Mouse (Mus musculus): ENCODE measurements around the gene Rab6b. TPM values are rescaled to one million over a fixed set of nuclear protein-coding genes. Genes with fewer than 3 reads are reported as not detected.

The Rab6b gene
- total and polyA plus RNA-seq, 3 experiments: not detected

DNA sequence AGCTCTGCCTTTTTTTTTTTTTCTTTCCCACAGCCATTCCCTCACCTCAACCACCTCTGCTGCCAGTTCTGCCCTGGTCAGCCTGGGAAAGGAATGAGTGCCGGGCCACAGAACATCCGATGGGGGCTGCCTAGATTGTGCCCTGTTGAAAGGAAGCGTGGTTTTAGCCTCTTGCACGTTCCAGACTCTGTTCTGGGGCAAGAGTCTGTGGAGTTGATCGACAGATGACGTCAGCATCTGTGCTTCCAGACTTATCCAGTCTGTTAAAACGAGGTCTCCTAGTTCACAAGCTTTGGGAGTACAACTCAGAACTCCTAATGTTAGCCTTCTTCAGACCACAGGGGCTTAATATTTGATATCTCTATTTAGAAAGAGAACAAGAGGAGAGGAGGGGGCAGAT lies 122.5 kb downstream of the Rab6b start:
- TF ChIP-seq USF1 (IDR thresholded peaks at IDR 0.05; ENCODE audit: low read depth, low read length) (no peak), TBP (IDR thresholded peaks at IDR 0.05; ENCODE audit: low read depth, low read length) (no peak), ZNF384 (IDR thresholded peaks at IDR 0.05; ENCODE audit: low read depth, low read length) (no peak), SMC3 (IDR thresholded peaks at IDR 0.05; ENCODE audit: low read depth, low read length) (no peak), CHD1 (IDR thresholded peaks at IDR 0.05; ENCODE audit: low read depth, low read length) (no peak), ZKSCAN1 (IDR thresholded peaks at IDR 0.05; ENCODE audit: low read depth, low read length) (no peak), GATA1 (IDR thresholded peaks at IDR 0.05; ENCODE audit: low read depth, low read length) (no peak), MEF2A (IDR thresholded peaks at IDR 0.05; ENCODE audit: extremely low read depth, insufficient replicate concordance, low read depth, low read length, poor library complexity, severe bottlenecking) (no peak), HCFC1 (IDR thresholded peaks at IDR 0.05; ENCODE audit: low read depth, low read length) (no peak), EP300 (IDR thresholded peaks at IDR 0.05; ENCODE audit: low read depth in 1 of 2, low read length in 2 of 2) (no peak), RAD21 (IDR thresholded peaks at IDR 0.05; ENCODE audit: low read depth, low read length) (no peak), JUND (IDR thresholded peaks at IDR 0.05; ENCODE audit: low read depth, low read length) (no peak), NELFE (IDR thresholded peaks at IDR 0.05; ENCODE audit: low read depth, low read length) (no peak), TCF12 (IDR thresholded peaks at IDR 0.05; ENCODE audit: low read depth, low read length) (no peak), MYC (IDR thresholded peaks at IDR 0.05; ENCODE audit: low read depth, low read length) (no peak), MAFK (IDR thresholded peaks at IDR 0.05; ENCODE audit: borderline replicate concordance, low read depth, low read length) (no peak), CHD2 (IDR thresholded peaks at IDR 0.05; ENCODE audit: low read length) (no peak), NRF1 (IDR thresholded peaks at IDR 0.05; ENCODE audit: insufficient read depth, low read depth, low read length, poor library complexity, severe bottlenecking) (no peak), SIN3A (IDR thresholded peaks at IDR 0.05; ENCODE audit: low read length) (no peak), TAL1 (IDR thresholded peaks at IDR 0.05; ENCODE audit: low read length) (no peak)
- Histone ChIP-seq H3K79me2 (ENCODE audit: control insufficient read depth, insufficient read depth, low read length, poor library complexity) (no peaks in the 10 kb centered on the region), H3K9me3 (replicated peaks; ENCODE audit: insufficient read depth, low read length) (no peaks in the 10 kb centered on the region), H3K4me1 (ENCODE audit: control insufficient read depth in 1 of 2, insufficient read depth in 2 of 2, low read length in 2 of 2) (0 out of 4 replicates have a peak, but pooled peaks cover 0 to 3% of the 10 kb centered on the region in 2 experiments), H3K27me3 (ENCODE audit: control insufficient read depth in 1 of 2, insufficient read depth in 2 of 2, low read length in 2 of 2) (no peaks in the 10 kb centered on the region), H3K9ac (ENCODE audit: control insufficient read depth, low read depth, low read length, poor library complexity, severe bottlenecking) (no peak overlapping the region), H3K36me3 (ENCODE audit: control insufficient read depth in 1 of 2, insufficient read depth in 2 of 2, low read length in 2 of 2) (no peaks in the 10 kb centered on the region), H3K27ac (ENCODE audit: control insufficient read depth, low read depth, low read length) (no peak overlapping the region), H3K4me3 (ENCODE audit: control insufficient read depth in 1 of 2, insufficient read depth in 1 of 2, low read depth in 2 of 2, low read length in 2 of 2) (no peak overlapping the region)
- DNase-seq (ENCODE audit: low read depth, low spot score): no peak

DNA sequence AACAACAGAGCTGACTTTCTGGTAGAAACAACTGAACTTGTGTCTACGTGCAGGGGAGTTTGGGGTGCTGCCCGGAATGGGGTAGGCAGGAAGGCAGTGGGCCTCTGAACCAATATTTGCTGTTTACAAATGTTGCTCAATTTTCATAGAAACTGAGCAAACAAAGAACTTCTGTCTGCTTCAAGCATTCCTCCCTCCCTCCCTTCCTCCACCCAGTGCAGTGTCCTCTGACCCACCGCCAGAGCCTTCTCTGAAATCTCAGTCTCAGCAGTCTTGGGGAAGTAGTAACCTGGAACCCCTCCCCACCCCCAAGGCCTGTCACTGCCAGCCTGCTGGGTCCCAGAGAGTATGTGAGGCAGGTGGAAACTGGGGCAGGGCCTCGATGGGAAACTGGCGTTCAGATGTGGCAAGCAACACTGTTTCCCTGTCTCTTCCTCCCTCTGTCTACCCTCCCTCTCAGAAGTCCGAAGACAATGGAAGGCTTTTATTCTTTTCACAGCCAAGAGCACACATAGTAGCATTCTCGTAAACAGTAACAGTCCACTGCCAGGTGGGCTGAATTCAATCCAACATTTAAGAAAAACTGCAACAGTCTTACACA lies 123.1 kb downstream of the Rab6b start:
- Histone ChIP-seq H3K79me2 (ENCODE audit: control insufficient read depth, insufficient read depth, low read length, poor library complexity) (no peaks in the 10 kb centered on the region), H3K9ac (ENCODE audit: control insufficient read depth, low read depth, low read length, poor library complexity, severe bottlenecking) (no peak overlapping the region), H3K36me3 (ENCODE audit: control insufficient read depth in 1 of 2, insufficient read depth in 2 of 2, low read length in 2 of 2) (no peaks in the 10 kb centered on the region), H3K27ac (ENCODE audit: control insufficient read depth, low read depth, low read length) (no peak overlapping the region), H3K9me3 (replicated peaks; ENCODE audit: insufficient read depth, low read length) (no peaks in the 10 kb centered on the region), H3K27me3 (ENCODE audit: control insufficient read depth in 1 of 2, insufficient read depth in 2 of 2, low read length in 2 of 2) (no peaks in the 10 kb centered on the region), H3K4me3 (ENCODE audit: control insufficient read depth in 1 of 2, insufficient read depth in 1 of 2, low read depth in 2 of 2, low read length in 2 of 2) (no peak overlapping the region), H3K4me1 (ENCODE audit: control insufficient read depth in 1 of 2, insufficient read depth in 2 of 2, low read length in 2 of 2) (0 out of 4 replicates have a peak, but pooled peaks cover 0 to 3% of the 10 kb centered on the region in 2 experiments)
- no peak for DNase-seq (ENCODE audit: low read depth, low spot score)
- TF ChIP-seq TAL1 (IDR thresholded peaks at IDR 0.05; ENCODE audit: low read length) (no peak), POLR2AphosphoS2 (IDR thresholded peaks at IDR 0.05; ENCODE audit: low read length) (no peak), MYB (IDR thresholded peaks at IDR 0.05; ENCODE audit: low read depth, low read length) (no peak), ZC3H11A (IDR thresholded peaks at IDR 0.05; ENCODE audit: low read depth, low read length) (no peak), ETS1 (IDR thresholded peaks at IDR 0.05; ENCODE audit: low read depth, low read length) (no peak)
